Mouse (Mus musculus) urinary bladder, postnatal 25 days (tissue): ENCODE measurements around the gene Acsm1.

ENCODE experiments used
- DNase-seq: peaks from one replicate; pipeline ENCODE4 v3.0.0; 2022; ENCODE audit warnings: low spot score

The Acsm1 gene

GRCm38 (mm10) chr7:119670925-119671324, 64.1 kb downstream of the Acsm1 start:
- DNase-seq = no peak

- no peak for DNase-seq
These were observed 66.6 kb downstream of the Acsm1 start for GRCm38 (mm10) chr7:119673465-119673864.

DNA sequence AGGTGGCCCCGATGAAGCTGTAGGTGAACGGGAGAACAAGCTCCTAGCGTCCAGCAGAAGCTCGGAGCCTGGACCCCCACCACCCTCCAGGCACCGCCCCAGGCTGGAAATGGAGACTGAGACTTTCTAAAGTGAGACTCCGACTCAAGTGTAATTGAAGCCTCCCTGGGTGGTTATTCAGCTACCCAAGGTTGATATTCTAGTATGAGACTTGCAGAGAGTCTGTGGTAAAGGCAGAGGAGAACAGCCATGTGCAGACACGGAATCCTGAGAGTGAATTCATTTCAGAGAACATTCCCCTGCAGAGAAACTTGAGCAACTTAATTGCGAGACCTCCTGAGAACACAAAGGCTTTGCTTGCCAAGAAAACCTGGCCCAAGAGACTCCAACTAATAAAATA, 73.3 kb downstream of the Acsm1 start:
- no peak for DNase-seq

GRCm38 (mm10) chr7:119682699-119683098, 75.9 kb downstream of the Acsm1 start:
- no peak for DNase-seq

- DNase-seq = no peak
These were observed 82.9 kb downstream of the Acsm1 start, which contains the start of gene Acsm4 for GRCm38 (mm10) chr7:119689726-119690125. TSS of gene Acsm4 (plus strand) at chr7:119690026.

GRCm38 (mm10) chr7:119692302-119692701, 85.5 kb downstream of the Acsm1 start:
- DNase-seq = no peak

GRCm38 (mm10) chr7:119694926-119695325, 88.1 kb downstream of the Acsm1 start:
- DNase-seq = no peak
